Mouse (Mus musculus) brain, embryonic 14.5 days (tissue): ENCODE measurements around the gene Nhsl1. TPM values are rescaled to one million over a fixed set of nuclear protein-coding genes. Genes with fewer than 3 reads are reported as not detected.

Source experiments
- DNase-seq: peaks from one replicate; pipeline ENCODE4 v3.0.0-alpha.2; 2011; ENCODE audit warnings: low read depth
- CTCF ChIP-seq: fragments of 200-500 bp; IDR thresholded peaks from 2 replicates; pipeline ENCODE4 v1.5.1; 2012; ENCODE audit warnings: inconsistent platforms, mild to moderate bottlenecking, moderate library complexity, borderline replicate concordance; ENCODE audit not compliant: insufficient read depth, insufficient read length; ENCODE audit errors: extremely low read depth
- POLR2A ChIP-seq: fragments of 200-500 bp; IDR thresholded peaks from 2 replicates; pipeline ENCODE4 v1.6.1; 2012; ENCODE audit warnings: mild to moderate bottlenecking, inconsistent platforms, borderline replicate concordance; ENCODE audit not compliant: poor library complexity, insufficient read depth, insufficient read length, severe bottlenecking; ENCODE audit errors: extremely low read depth
- polyA plus RNA-seq: library from polyadenylated mRNA; depleted of rRNA; stranded (reverse); fragments of >200 nt; gene quantifications from 2 replicates; pipeline ENCODE4 v1.2.3, GENCODE M21; 2012; rRNA removed

Nhsl1 gene
- 22.4 and 32.2 TPM in 2 replicates for polyA plus RNA-seq

GRCm38 (mm10) chr10:18318916-18319481 is at the start of gene Nhsl1:
Gene Nhsl1 (plus strand): TSS chr10:18318985.
- TF ChIP-seq POLR2A (no peak), CTCF (peak; percentile 46; the same call in 1 of the 2 replicates)
- peak; percentile 58 for DNase-seq

- TF ChIP-seq CTCF: no peak
- no peak for TF ChIP-seq POLR2A
- DNase-seq: no peak
These were observed 42.6 kb upstream of the Nhsl1 start for GRCm38 (mm10) chr10:18276090-18276734.

GRCm38 (mm10) chr10:18283991-18284390 is 34.8 kb upstream of the Nhsl1 start:
- no peak for TF ChIP-seq POLR2A
- no peak for TF ChIP-seq CTCF
- DNase-seq: no peak

- no peak for DNase-seq
- TF ChIP-seq POLR2A: no peak
- TF ChIP-seq CTCF: no peak
These were observed 29.3 kb upstream of the Nhsl1 start for GRCm38 (mm10) chr10:18289512-18289911.

- TF ChIP-seq POLR2A: no peak
- TF ChIP-seq CTCF: no peak
- DNase-seq: no peak
These were observed 13.7 kb upstream of the Nhsl1 start for GRCm38 (mm10) chr10:18305106-18305505.

- no peak for TF ChIP-seq POLR2A
- TF ChIP-seq CTCF: no peak
- DNase-seq: peak; percentile 14
These were observed 3.7 kb upstream of the Nhsl1 start for GRCm38 (mm10) chr10:18315071-18315470.

GRCm38 (mm10) chr10:18317521-18317920 is 1.3 kb upstream of the Nhsl1 start:
- DNase-seq: no peak
- TF ChIP-seq CTCF (no peak), POLR2A (no peak)

GRCm38 (mm10) chr10:18317961-18318915 is 547 bp upstream of the Nhsl1 start:
- DNase-seq: peak; percentile 66
- TF ChIP-seq POLR2A (no peak), CTCF (no peak)

GRCm38 (mm10) chr10:18319691-18320090 is 906 bp downstream of the Nhsl1 start:
- TF ChIP-seq CTCF (no peak), POLR2A (no peak)
- DNase-seq: no peak

- TF ChIP-seq CTCF: no peak
- TF ChIP-seq POLR2A: no peak
- no peak for DNase-seq
These were observed 3.1 kb downstream of the Nhsl1 start for GRCm38 (mm10) chr10:18321861-18322260.

- no peak for DNase-seq
- TF ChIP-seq CTCF (no peak), POLR2A (no peak)
These were observed 4.9 kb downstream of the Nhsl1 start for GRCm38 (mm10) chr10:18323701-18324100.
